Comparison of ENCODE assay signal across 28 mouse cellular contexts in genomic region chr16:70381045-70381444, GRCm38 (mm10).
"Had no signal": no experiment of that assay in that cellular context is flagged by ENCODE, and none has a peak within 500 bp of the region (broad histone marks: within the 10 kb centered on the region; RNA-seq: fewer than 3 reads in every experiment).

No protein-coding gene starts in this region.

- DNase-seq: cerebellum, adult 8-10 months; cerebellum, adult 9-10 months; cerebellum, adult 9-11 months; cerebellum, postnatal 10 days; cerebellum, postnatal 14 days; cerebellum, postnatal 25 days; cerebellum, postnatal 36 days; embryo, embryonic 11 days; forebrain, postnatal 0 days; gastrocnemius, adult 2 months; gastrocnemius, postnatal 10 days; gastrocnemius, postnatal 14 days; gastrocnemius, postnatal 25 days; gastrocnemius, postnatal 36 days; heart, adult 11 months; heart, adult 18-20 months; heart, adult 2 months had no signal

- H3K9me3 ChIP-seq: embryonic facial prominence, embryonic 12.5 days; embryonic facial prominence, embryonic 13.5 days; embryonic facial prominence, embryonic 15.5 days; forebrain, embryonic 10.5 days; forebrain, embryonic 12.5 days; forebrain, embryonic 13.5 days; forebrain, embryonic 15.5 days had no signal

- ATAC-seq: forebrain, embryonic 13.5 days; forebrain, embryonic 14.5 days; forebrain, embryonic 15.5 days; forebrain, embryonic 16.5 days; forebrain, postnatal 0 days had no signal

- H3K4me3 ChIP-seq: embryonic facial prominence, embryonic 10.5 days; embryonic facial prominence, embryonic 12.5 days; embryonic facial prominence, embryonic 13.5 days; embryonic facial prominence, embryonic 15.5 days; erythroblast, embryonic 14.5 days; forebrain, embryonic 10.5 days; forebrain, embryonic 12.5 days; forebrain, embryonic 13.5 days; forebrain, embryonic 15.5 days; gastrocnemius, adult 2 months; heart, adult 2 months had no signal

- H3K27me3 ChIP-seq: embryonic facial prominence, embryonic 12.5 days; embryonic facial prominence, embryonic 13.5 days; embryonic facial prominence, embryonic 15.5 days; forebrain, embryonic 12.5 days; forebrain, embryonic 13.5 days; forebrain, embryonic 15.5 days had no signal

- H3K27ac ChIP-seq: embryonic facial prominence, embryonic 10.5 days; embryonic facial prominence, embryonic 12.5 days; embryonic facial prominence, embryonic 13.5 days; embryonic facial prominence, embryonic 15.5 days; forebrain, embryonic 10.5 days; forebrain, embryonic 12.5 days; forebrain, embryonic 13.5 days; forebrain, embryonic 15.5 days; gastrocnemius, adult 2 months; heart, adult 2 months had no signal

- H3K36me3 ChIP-seq: embryonic facial prominence, embryonic 10.5 days; embryonic facial prominence, embryonic 12.5 days; embryonic facial prominence, embryonic 13.5 days; embryonic facial prominence, embryonic 15.5 days; forebrain, embryonic 12.5 days; forebrain, embryonic 15.5 days had no signal

- H3K9ac ChIP-seq: embryonic facial prominence, embryonic 12.5 days; embryonic facial prominence, embryonic 13.5 days; embryonic facial prominence, embryonic 15.5 days; forebrain, embryonic 12.5 days; forebrain, embryonic 13.5 days; forebrain, embryonic 15.5 days; forebrain, postnatal 0 days had no signal

- H3K4me2 ChIP-seq: embryonic facial prominence, embryonic 12.5 days; embryonic facial prominence, embryonic 13.5 days; embryonic facial prominence, embryonic 15.5 days; forebrain, embryonic 12.5 days; forebrain, embryonic 13.5 days; forebrain, embryonic 15.5 days had no signal

- H3K4me1 ChIP-seq: embryonic facial prominence, embryonic 10.5 days; embryonic facial prominence, embryonic 12.5 days; embryonic facial prominence, embryonic 13.5 days; embryonic facial prominence, embryonic 15.5 days; forebrain, embryonic 10.5 days; forebrain, embryonic 12.5 days; forebrain, embryonic 13.5 days; forebrain, embryonic 15.5 days had no signal
